Mouse (Mus musculus) heart, embryonic 16.5 days (tissue): ENCODE results near the gene Selenoo. TPM values are rescaled to one million over a fixed set of nuclear protein-coding genes. Genes with fewer than 3 reads are reported as not detected.

Experiments used
- ATAC-seq: fragments of 200-750 bp; cut with Nextera tagmentation; replicated peaks from 2 replicates; pipeline ENCODE4 v1.8.0; 2017; ENCODE audit warnings: moderate number of reproducible peaks; ENCODE audit not compliant: insufficient read depth, low FRiP score; ENCODE audit errors: extremely low read depth
- H3K27ac ChIP-seq: fragments of 300-500 bp; sonication (generic); 2 replicates; pipeline ENCODE4 v1.5.1; 2014; ENCODE audit warnings: mild to moderate bottlenecking, low read length, control low read depth, moderate library complexity
- H3K27me3 ChIP-seq: fragments of 300-500 bp; sonication (generic); 2 replicates; pipeline ENCODE4 v1.6.1; 2014; ENCODE audit warnings: low read length, mixed read lengths; ENCODE audit not compliant: control insufficient read depth, insufficient read depth
- H3K36me3 ChIP-seq: fragments of 300-500 bp; sonication (generic); 2 replicates; pipeline ENCODE4 v1.6.1; 2014; ENCODE audit not compliant: control insufficient read depth, insufficient read depth
- H3K4me1 ChIP-seq: fragments of 300-500 bp; sonication (generic); 2 replicates; pipeline ENCODE4 v1.6.1; 2014; ENCODE audit warnings: low read length, mixed read lengths; ENCODE audit not compliant: control insufficient read depth, insufficient read depth
- H3K4me2 ChIP-seq: fragments of 300-500 bp; sonication (generic); 2 replicates; pipeline ENCODE4 v1.6.1; 2014; ENCODE audit warnings: low read depth, mild to moderate bottlenecking, control low read depth, low read length
- H3K4me3 ChIP-seq: fragments of 300-500 bp; sonication (generic); 2 replicates; pipeline ENCODE4 v1.5.1; 2014; ENCODE audit warnings: mild to moderate bottlenecking, control low read depth, low read length
- H3K9ac ChIP-seq: fragments of 300-500 bp; sonication (generic); 2 replicates; pipeline ENCODE4 v1.6.1; 2014; ENCODE audit warnings: low read length, control low read depth
- H3K9me3 ChIP-seq: fragments of 300-500 bp; sonication (generic); replicated peaks from 2 replicates; pipeline ENCODE4 v1.6.1; 2016; ENCODE audit warnings: low read length; ENCODE audit not compliant: control insufficient read depth
- WGBS: fragments of 180-500 bp; shearing (Covaris S2); extraction: QIAGEN DNeasy Blood & Tissue Kit; methylation state at CpG from one replicate; pipeline ENCODE4 v1.1.7; 2014; 5-methylcytosine and 5-hydroxymethylcytosine counted together
- polyA plus RNA-seq: library from polyadenylated mRNA; unstranded; fragments of >200 nt; fragmentation: Nextera tagmentation; extraction: Ambion mirVana; gene quantifications from 2 replicates; pipeline ENCODE4 v1.2.1, GENCODE M21; 2015

The Selenoo gene
- polyA plus RNA-seq, 1 experiment from 2014 or later, result 11.0 TPM

DNA sequence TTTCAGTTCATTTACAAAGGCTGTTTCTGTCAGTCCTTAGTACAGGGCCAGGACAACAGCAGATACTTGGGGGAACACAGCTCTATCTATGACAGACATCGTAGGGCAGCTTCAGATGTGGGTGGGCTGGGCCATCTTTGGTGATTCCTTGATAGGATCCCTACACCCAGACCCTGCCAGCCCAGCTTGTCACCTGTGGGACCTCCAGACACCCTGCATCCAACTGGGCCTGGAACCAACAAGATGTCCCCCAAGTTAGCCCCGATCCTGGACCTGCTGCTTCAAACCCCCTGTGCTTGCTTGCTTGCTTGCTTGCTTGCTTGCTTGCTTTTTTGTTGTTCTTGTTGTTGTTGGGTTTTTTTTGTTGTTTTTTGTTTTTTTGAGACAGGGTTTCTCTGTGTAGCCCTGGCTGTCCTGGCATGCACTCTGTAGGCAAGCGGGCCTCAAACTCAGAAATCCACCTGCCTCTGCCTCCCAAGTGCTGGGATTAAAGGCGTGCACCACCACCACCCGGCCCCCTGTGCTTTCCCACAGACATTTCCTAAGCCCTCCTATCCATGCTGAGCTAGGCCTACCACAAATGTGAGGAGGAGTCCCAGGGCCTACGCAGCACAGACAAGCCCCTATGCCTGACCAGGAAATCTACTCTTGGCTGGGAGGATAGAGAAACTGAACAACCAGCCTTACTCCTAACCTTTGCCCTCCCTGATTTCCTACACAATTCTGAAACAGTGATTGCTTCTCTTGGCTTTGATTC lies 26.9 kb upstream of the Selenoo start:
- 0 out of 2 replicates have a peak, but pooled peaks cover 7% of the 10 kb centered on the region for H3K4me1 ChIP-seq
- 86% methylated on average over 6 of the region's 6 CpGs for WGBS
- H3K27me3 ChIP-seq, result peaks cover 35% of the 10 kb centered on the region
- H3K4me3 ChIP-seq, result no peak overlapping the region
- no peaks in the 10 kb centered on the region for H3K36me3 ChIP-seq
- ATAC-seq, result no peak
- H3K9ac ChIP-seq, result no peak overlapping the region
- no peak overlapping the region for H3K27ac ChIP-seq
- H3K9me3 ChIP-seq, result no peaks in the 10 kb centered on the region
- H3K4me2 ChIP-seq, result no peak overlapping the region

DNA sequence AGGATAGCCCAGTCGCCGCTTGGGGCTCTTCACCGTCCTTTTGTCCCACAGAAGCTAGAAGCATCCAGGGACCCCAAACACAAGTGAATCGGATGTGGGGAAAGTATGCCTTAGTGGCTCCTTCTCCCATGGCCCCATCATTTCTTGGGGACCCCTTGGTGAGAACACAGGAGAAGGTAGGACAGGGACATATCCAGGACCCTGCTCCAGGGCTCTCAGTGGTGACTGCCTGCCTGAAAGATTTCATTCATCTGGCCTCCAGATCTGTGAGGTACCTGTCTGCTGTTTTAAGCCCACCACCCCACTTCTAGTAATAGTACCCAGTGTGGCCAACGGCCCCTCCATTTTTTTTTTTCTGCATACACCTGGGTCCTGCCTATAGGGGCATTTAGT lies 26.4 kb upstream of the Selenoo start:
- no peak overlapping the region for H3K4me2 ChIP-seq
- ATAC-seq, result no peak
- peaks cover 39% of the 10 kb centered on the region for H3K27me3 ChIP-seq

DNA sequence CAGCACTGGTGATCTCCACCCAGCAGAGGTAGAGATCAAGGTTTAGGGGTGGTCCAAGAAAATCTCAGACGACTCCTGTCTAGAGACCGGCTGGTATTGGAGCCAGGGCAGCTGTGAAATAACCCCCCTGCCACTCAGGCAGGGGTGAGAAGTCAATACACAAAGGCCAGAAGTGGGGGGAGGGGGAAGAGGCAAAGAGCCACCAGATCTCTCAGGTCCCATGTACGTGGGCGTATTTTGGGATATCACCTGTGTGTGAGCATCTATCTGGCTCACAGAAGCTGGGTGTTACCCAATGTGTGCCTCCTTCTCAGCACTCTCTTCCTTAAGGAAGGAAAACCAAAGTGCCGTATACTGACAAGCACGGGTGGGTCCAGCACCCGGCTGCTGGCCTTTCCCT lies 25.9 kb upstream of the Selenoo start:
- Histone ChIP-seq H3K4me2 (no peak overlapping the region), H3K9me3 (no peaks in the 10 kb centered on the region), H3K4me1 (0 out of 2 replicates have a peak, but pooled peaks cover 7% of the 10 kb centered on the region), H3K27me3 (peaks cover 39% of the 10 kb centered on the region), H3K27ac (no peak overlapping the region), H3K9ac (no peak overlapping the region), H3K36me3 (no peaks in the 10 kb centered on the region), H3K4me3 (no peak overlapping the region)
- WGBS, result 73% methylated on average over 7 of the region's 7 CpGs
- no peak for ATAC-seq

More for the DNA sequence above, 26.4 kb upstream of the Selenoo start:
- no peaks in the 10 kb centered on the region for H3K9me3 ChIP-seq
- 0 out of 2 replicates have a peak, but pooled peaks cover 7% of the 10 kb centered on the region for H3K4me1 ChIP-seq
- H3K9ac ChIP-seq, result no peak overlapping the region
- H3K27ac ChIP-seq, result no peak overlapping the region
- WGBS, result 82% methylated on average over 5 of the region's 5 CpGs
- H3K36me3 ChIP-seq, result no peaks in the 10 kb centered on the region
- no peak overlapping the region for H3K4me3 ChIP-seq

DNA sequence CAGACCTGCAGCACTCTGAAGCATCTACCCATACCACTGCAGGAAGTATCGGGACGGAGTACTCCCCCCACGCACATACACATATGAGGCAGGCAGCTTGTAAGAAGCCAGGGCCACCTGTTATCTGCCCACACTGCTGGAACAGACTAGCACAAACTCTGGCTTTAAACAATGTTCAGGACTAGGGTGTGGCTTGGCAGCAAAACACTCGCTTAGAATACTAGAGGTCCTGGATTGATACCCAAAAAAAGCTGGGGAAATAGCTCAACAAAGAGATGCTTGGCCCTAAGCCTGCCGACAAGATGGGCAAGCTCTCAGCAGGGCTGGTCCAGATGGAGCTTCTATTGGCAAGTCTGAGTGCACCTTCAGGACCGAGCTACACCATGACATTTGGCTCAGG lies 25.3 kb upstream of the Selenoo start:
- ATAC-seq, result no peak
- 75% methylated on average over 6 of the region's 6 CpGs for WGBS
- H3K27ac ChIP-seq, result no peak overlapping the region
- H3K9me3 ChIP-seq, result no peaks in the 10 kb centered on the region
- H3K4me1 ChIP-seq, result 0 out of 2 replicates have a peak, but pooled peaks cover 7% of the 10 kb centered on the region
- H3K4me3 ChIP-seq, result no peak overlapping the region
- H3K27me3 ChIP-seq, result peaks cover 41% of the 10 kb centered on the region
- H3K4me2 ChIP-seq, result no peak overlapping the region
- no peaks in the 10 kb centered on the region for H3K36me3 ChIP-seq
- H3K9ac ChIP-seq, result no peak overlapping the region

DNA sequence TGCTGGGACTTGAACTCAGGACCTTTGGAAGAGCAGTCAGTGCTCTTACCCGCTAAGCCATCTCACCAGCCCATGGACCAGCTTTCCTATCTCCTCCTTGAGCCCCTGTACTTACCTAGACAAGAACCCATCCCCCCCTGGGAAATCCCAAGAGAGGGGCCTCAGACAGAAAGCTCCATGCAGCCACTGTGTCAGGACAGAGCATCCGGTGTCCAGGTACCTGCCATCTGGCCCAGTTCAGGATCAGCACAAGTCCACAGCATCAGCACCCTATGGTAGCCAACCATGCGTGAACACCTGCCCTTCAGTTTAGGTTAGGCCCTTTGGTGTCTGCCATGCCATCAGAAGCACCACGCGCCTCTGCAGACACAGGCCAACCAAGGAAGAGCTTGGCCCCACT lies 24.0 kb upstream of the Selenoo start:
- WGBS, result 91% methylated on average over 5 of the region's 5 CpGs
- Histone ChIP-seq H3K4me1 (no peaks in the 10 kb centered on the region), H3K9me3 (no peaks in the 10 kb centered on the region), H3K27me3 (peaks cover 38% of the 10 kb centered on the region), H3K4me2 (no peak overlapping the region), H3K36me3 (no peaks in the 10 kb centered on the region), H3K9ac (no peak overlapping the region), H3K4me3 (no peak overlapping the region), H3K27ac (no peak overlapping the region)
- no peak for ATAC-seq

DNA sequence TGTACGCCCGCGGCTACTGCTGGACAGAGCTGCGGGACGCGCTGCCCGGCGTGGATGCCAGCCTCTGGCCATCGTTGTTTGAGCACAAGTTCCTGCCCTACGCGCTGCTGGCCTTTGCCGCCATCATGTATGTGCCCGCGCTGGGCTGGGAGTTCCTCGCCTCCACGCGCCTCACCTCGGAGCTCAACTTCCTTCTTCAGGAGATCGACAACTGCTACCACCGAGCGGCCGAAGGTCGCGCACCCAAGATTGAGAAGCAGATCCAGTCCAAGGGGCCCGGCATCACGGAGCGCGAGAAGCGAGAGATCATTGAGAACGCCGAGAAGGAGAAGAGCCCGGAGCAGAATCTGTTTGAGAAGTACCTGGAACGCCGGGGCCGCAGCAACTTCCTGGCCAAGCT lies 21.3 kb upstream of the Selenoo start:
- ATAC-seq, result no peak
- H3K27me3 ChIP-seq, result peaks cover 27% of the 10 kb centered on the region

DNA sequence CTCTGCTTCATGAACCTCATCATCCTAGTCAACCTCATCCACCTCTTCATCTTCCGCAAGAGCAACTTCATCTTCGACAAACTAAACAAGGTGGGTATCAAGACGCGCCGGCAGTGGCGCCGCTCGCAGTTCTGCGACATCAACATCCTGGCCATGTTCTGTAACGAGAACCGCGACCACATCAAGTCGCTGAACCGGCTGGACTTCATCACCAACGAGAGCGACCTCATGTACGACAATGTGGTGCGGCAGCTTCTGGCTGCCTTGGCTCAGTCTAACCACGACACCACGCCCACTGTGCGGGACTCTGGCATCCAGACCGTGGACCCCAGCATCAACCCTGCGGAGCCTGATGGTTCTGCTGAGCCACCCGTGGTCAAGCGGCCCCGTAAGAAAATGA lies 20.7 kb upstream of the Selenoo start:
- WGBS, result 39% methylated on average over 26 of the region's 26 CpGs
- no peaks in the 10 kb centered on the region for H3K36me3 ChIP-seq
- H3K27me3 ChIP-seq, result peaks cover 24% of the 10 kb centered on the region
- no peaks in the 10 kb centered on the region for H3K9me3 ChIP-seq
- H3K27ac ChIP-seq, result no peak overlapping the region
- ATAC-seq, result no peak
- H3K4me1 ChIP-seq, result 0 out of 2 replicates have a peak, but pooled peaks cover 4% of the 10 kb centered on the region
- no peak overlapping the region for H3K4me2 ChIP-seq
- H3K9ac ChIP-seq, result no peak overlapping the region
- H3K4me3 ChIP-seq, result no peak overlapping the region

More for the DNA sequence above, 21.3 kb upstream of the Selenoo start:
- Histone ChIP-seq H3K4me2 (peak overlapping the region; percentile 39), H3K9ac (no peak overlapping the region), H3K27ac (no peak overlapping the region), H3K4me3 (peak overlapping the region; percentile 3; the same call in 1 of the 2 replicates), H3K36me3 (no peaks in the 10 kb centered on the region), H3K9me3 (no peaks in the 10 kb centered on the region), H3K4me1 (no peaks in the 10 kb centered on the region)
- WGBS, result 26% methylated on average over 35 of the region's 35 CpGs

DNA sequence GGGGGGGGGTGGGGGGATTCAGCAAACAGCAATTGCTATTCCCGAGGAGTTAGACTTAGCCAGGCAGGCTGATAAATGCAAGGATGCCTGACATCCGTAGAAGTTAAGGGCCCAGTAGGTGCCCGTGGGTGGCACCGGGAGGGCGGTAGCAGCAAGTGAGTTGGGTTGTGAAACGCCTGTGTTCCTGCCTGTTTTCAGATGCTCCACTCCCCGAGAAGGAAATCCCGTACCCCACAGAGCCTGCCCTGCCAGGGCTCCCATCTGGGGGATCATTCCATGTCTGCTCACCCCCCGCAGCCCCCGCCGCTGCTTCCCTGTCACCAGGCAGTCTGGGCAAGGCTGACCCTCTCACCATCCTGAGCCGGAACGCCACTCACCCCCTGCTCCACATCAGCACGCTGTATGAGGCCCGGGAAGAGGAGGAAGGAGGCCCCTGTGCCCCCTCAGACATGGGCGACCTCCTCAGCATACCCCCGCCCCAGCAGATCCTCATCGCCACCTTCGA lies 19.5 kb upstream of the Selenoo start:
- H3K27ac ChIP-seq, result no peak overlapping the region
- no peak overlapping the region for H3K9ac ChIP-seq
- H3K27me3 ChIP-seq, result peaks cover 24% of the 10 kb centered on the region

DNA sequence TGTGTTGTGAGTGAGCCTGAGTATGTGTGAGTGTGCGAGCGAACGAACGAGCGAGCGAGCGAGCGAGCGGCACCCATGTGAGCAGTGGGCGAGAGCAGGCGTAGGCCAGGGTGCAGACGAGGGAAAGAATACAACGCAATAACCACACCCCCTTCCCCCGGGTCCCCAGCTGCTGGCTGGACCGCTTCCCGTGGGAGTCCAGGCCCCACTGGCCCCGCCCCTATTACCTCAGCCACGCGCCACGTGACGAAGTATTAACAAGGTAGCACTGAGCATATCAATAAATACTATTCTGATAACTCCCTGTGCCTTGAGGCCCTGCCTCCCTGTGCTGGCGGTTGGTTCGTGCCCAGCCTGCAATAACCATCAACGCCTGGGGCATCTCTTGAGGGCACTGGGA lies 18.3 kb upstream of the Selenoo start:
- no peak overlapping the region for H3K4me3 ChIP-seq
- no peak overlapping the region for H3K27ac ChIP-seq
- no peak overlapping the region for H3K9ac ChIP-seq
- H3K4me1 ChIP-seq, result peaks cover 19% of the 10 kb centered on the region
- no peak overlapping the region for H3K4me2 ChIP-seq
- no peaks in the 10 kb centered on the region for H3K9me3 ChIP-seq
- H3K36me3 ChIP-seq, result no peaks in the 10 kb centered on the region
- no peak for ATAC-seq
- WGBS, result 70% methylated on average over 24 of the region's 24 CpGs
- H3K27me3 ChIP-seq, result peaks cover 24% of the 10 kb centered on the region

More for the DNA sequence above, 19.5 kb upstream of the Selenoo start:
- Histone ChIP-seq H3K36me3 (no peaks in the 10 kb centered on the region), H3K9me3 (no peaks in the 10 kb centered on the region), H3K4me1 (peaks cover 12% of the 10 kb centered on the region), H3K4me3 (no peak overlapping the region), H3K4me2 (no peak overlapping the region)
- no peak for ATAC-seq
- 78% methylated on average over 19 of the region's 19 CpGs for WGBS
